Mouse (Mus musculus) thymus, adult 2 months (tissue): ENCODE measurements around the gene Rem1.

Source experiments
- CTCF ChIP-seq: fragments of 200-500 bp; IDR thresholded peaks from 2 replicates; pipeline ENCODE4 v1.5.1; 2012; ENCODE audit warnings: mild to moderate bottlenecking, control low read depth, low read length, moderate library complexity, borderline replicate concordance; ENCODE audit not compliant: control insufficient read depth, poor library complexity, insufficient read depth; ENCODE audit errors: extremely low read depth
- POLR2A ChIP-seq: fragments of 200-500 bp; IDR thresholded peaks from 2 replicates; pipeline ENCODE4 v1.6.1; 2012; ENCODE audit warnings: mild to moderate bottlenecking, low read length, control low read depth, moderate library complexity; ENCODE audit not compliant: control insufficient read depth, poor library complexity, insufficient read depth; ENCODE audit errors: extremely low read depth

GRCm38 (mm10) chr2:152672166-152672565, 45.4 kb downstream of the Rem1 start:
- TF ChIP-seq CTCF (no peak), POLR2A (no peak)
